Mouse (Mus musculus): ENCODE results near the gene Lamp5.

Gene Lamp5

GRCm38 (mm10) chr2:136051688-136052289 is at the start of gene Lamp5:
Gene Lamp5, plus strand, starts transcription at chr2:136052239.
- DNase-seq (ENCODE audit: low spot score in 2 of 2), result no peak

- DNase-seq (ENCODE audit: low spot score in 2 of 2), result no peak
Observed at GRCm38 (mm10) chr2:136003836-136004235, 48.2 kb upstream of the Lamp5 start.

- no peak for DNase-seq (ENCODE audit: low spot score in 2 of 2)
Observed at GRCm38 (mm10) chr2:136006280-136006679, 45.8 kb upstream of the Lamp5 start.

GRCm38 (mm10) chr2:136012759-136013158 is 39.3 kb upstream of the Lamp5 start:
- DNase-seq (ENCODE audit: low spot score in 2 of 2), result no peak

GRCm38 (mm10) chr2:136048464-136048863 is 3.6 kb upstream of the Lamp5 start:
- DNase-seq (ENCODE audit: low spot score in 2 of 2), result no peak

- no peak for DNase-seq (ENCODE audit: low spot score in 2 of 2)
Observed at GRCm38 (mm10) chr2:136050793-136051615, 1.0 kb upstream of the Lamp5 start.

GRCm38 (mm10) chr2:136057861-136058331 is 5.9 kb downstream of the Lamp5 start:
- DNase-seq (ENCODE audit: low spot score in 2 of 2), result no peak

GRCm38 (mm10) chr2:136058398-136058797 is 6.4 kb downstream of the Lamp5 start:
- DNase-seq (ENCODE audit: low spot score in 2 of 2), result no peak

GRCm38 (mm10) chr2:136059029-136059669 is 7.1 kb downstream of the Lamp5 start:
- no peak for DNase-seq (ENCODE audit: low spot score in 2 of 2)

- no peak for DNase-seq (ENCODE audit: low spot score in 2 of 2)
Observed at GRCm38 (mm10) chr2:136064356-136064755, 12.3 kb downstream of the Lamp5 start.

- DNase-seq (ENCODE audit: low spot score in 2 of 2), result no peak
Observed at GRCm38 (mm10) chr2:136095978-136096377, 43.9 kb downstream of the Lamp5 start.

- no peak for DNase-seq (ENCODE audit: low spot score in 2 of 2)
Observed at GRCm38 (mm10) chr2:136097143-136097542, 45.1 kb downstream of the Lamp5 start.

GRCm38 (mm10) chr2:136107597-136107996 is 55.6 kb downstream of the Lamp5 start:
- no peak for DNase-seq (ENCODE audit: low spot score in 2 of 2)

GRCm38 (mm10) chr2:136108124-136109037 is 56.3 kb downstream of the Lamp5 start:
- no peak for DNase-seq (ENCODE audit: low spot score in 2 of 2)

GRCm38 (mm10) chr2:136109038-136109363 is 57.0 kb downstream of the Lamp5 start:
- DNase-seq (ENCODE audit: low spot score in 2 of 2), result no peak

- no peak for DNase-seq (ENCODE audit: low spot score in 2 of 2)
Observed at GRCm38 (mm10) chr2:136113374-136113773, 61.3 kb downstream of the Lamp5 start.

GRCm38 (mm10) chr2:136118006-136118405 is 66.0 kb downstream of the Lamp5 start:
- no peak for DNase-seq (ENCODE audit: low spot score in 2 of 2)

All from spleen, postnatal 14 days (tissue).